Mouse (Mus musculus) activated CD4-positive, CD25-positive, alpha-beta regulatory T cell (primary cell): ENCODE results near the gene 2610044O15Rik8. TPM values are rescaled to one million over a fixed set of nuclear protein-coding genes. Genes with fewer than 3 reads are reported as not detected.

Experiments
- polyA plus RNA-seq, 2 experiments: library from polyadenylated mRNA; unstranded; fragments of 100-300 nt; shearing (Covaris generic); gene quantifications; one replicate each; pipeline ENCODE4 v1.2.1; 2017

The 2610044O15Rik8 gene
- polyA plus RNA-seq = 10 to 100 TPM; 21.8 to 23.5 TPM

GRCm38 (mm10) chr8:129234027-129234733 lies at the start of gene 2610044O15Rik8:
TSS of gene 2610044O15Rik8 (minus strand) at chr8:129234406.

Other genes starting within 250 kb of the 2610044O15Rik8 start
- under 1 TPM; 0.17 to 0.44 TPM for gene Ccdc7a, start 168.9 kb downstream of the 2610044O15Rik8 start, polyA plus RNA-seq
- not detected for gene Ccdc7b, start 167.3 kb downstream of the 2610044O15Rik8 start, polyA plus RNA-seq
- gene Gm10999, start 102.7 kb downstream of the 2610044O15Rik8 start, polyA plus RNA-seq = not detected